Mouse (Mus musculus) cerebellum, adult 2 months (tissue): ENCODE measurements at regions not wholly inside any gene's neighbourhood (a gene's known extent, or its start where the extent isn't known, plus 50 kb on each side); places are given as distances from the start of the nearest gene placed in this dataset.

Source experiments
- DNase-seq, 2 experiments: peaks; one replicate each; pipeline ENCODE4 v3.0.0; 2021
- H3K27ac ChIP-seq: fragments of 200-500 bp; 2 replicates; pipeline ENCODE4 v1.5.1; 2012; ENCODE audit warnings: low read length, control low read depth, inconsistent platforms; ENCODE audit not compliant: insufficient read depth
- H3K27me3 ChIP-seq: fragments of 200-500 bp; 2 replicates; pipeline ENCODE4 v1.6.1; 2012; ENCODE audit warnings: inconsistent platforms, mild to moderate bottlenecking, low read length, moderate library complexity; ENCODE audit not compliant: control insufficient read depth, insufficient read depth
- H3K4me1 ChIP-seq: fragments of 200-500 bp; 2 replicates; pipeline ENCODE4 v1.6.1; 2011; ENCODE audit warnings: low read length; ENCODE audit not compliant: control insufficient read depth, insufficient read depth
- H3K4me3 ChIP-seq: fragments of 200-500 bp; replicated peaks from 2 replicates; pipeline ENCODE3; 2011; ENCODE audit warnings: mild to moderate bottlenecking, low read depth, low read length, control low read depth; ENCODE audit not compliant: insufficient read depth
- CTCF ChIP-seq: fragments of 200-500 bp; IDR thresholded peaks from 2 replicates; pipeline ENCODE4 v1.5.1; 2011; ENCODE audit warnings: low read depth, mild to moderate bottlenecking, control low read depth, low read length, moderate library complexity, borderline replicate concordance; ENCODE audit not compliant: insufficient read depth
- POLR2A ChIP-seq: fragments of 200-500 bp; IDR thresholded peaks from 2 replicates; pipeline ENCODE4 v1.6.1; 2011; ENCODE audit warnings: low read length, control low read depth, borderline replicate concordance; ENCODE audit not compliant: insufficient read depth
- WGBS: fragments of 180-500 bp; shearing (Covaris S2); methylation state at CpG from one replicate; pipeline ENCODE4 v1.1.7; 2018; 5-methylcytosine and 5-hydroxymethylcytosine counted together

- DNase-seq: no peak
- Histone ChIP-seq H3K4me3 (no peak overlapping the region), H3K27ac (no peak overlapping the region), H3K27me3 (no peaks in the 10 kb centered on the region), H3K4me1 (no peaks in the 10 kb centered on the region)
- 47% methylated on average over 18 of the region's 18 CpGs for WGBS
- TF ChIP-seq CTCF (no peak), POLR2A (no peak)
These were observed 744.3 kb upstream of the Arrdc4 start for GRCm38 (mm10) chr7:69493062-69493930.

- WGBS: 43% methylated on average over 16 of the region's 16 CpGs
- no peak overlapping the region for H3K4me3 ChIP-seq
- H3K4me1 ChIP-seq: no peaks in the 10 kb centered on the region
- no peak overlapping the region for H3K27ac ChIP-seq
- no peaks in the 10 kb centered on the region for H3K27me3 ChIP-seq
- TF ChIP-seq POLR2A: no peak
- peak; percentile 77 for TF ChIP-seq CTCF
- peak; percentile 29 to 44 for DNase-seq
These were observed 741.8 kb upstream of the Arrdc4 start for GRCm38 (mm10) chr7:69490566-69491466.

GRCm38 (mm10) chr7:69488630-69489029 is 739.6 kb upstream of the Arrdc4 start:
- Histone ChIP-seq H3K4me1 (no peaks in the 10 kb centered on the region), H3K27me3 (no peaks in the 10 kb centered on the region), H3K27ac (no peak overlapping the region), H3K4me3 (no peak overlapping the region)
- TF ChIP-seq CTCF (no peak), POLR2A (no peak)
- no peak for DNase-seq
- WGBS: 66% methylated on average over 6 of the region's 6 CpGs

- H3K27ac ChIP-seq: no peak overlapping the region
- WGBS: 39% methylated on average over 3 of the region's 3 CpGs
- TF ChIP-seq CTCF (no peak), POLR2A (no peak)
These were observed 738.1 kb upstream of the Arrdc4 start for GRCm38 (mm10) chr7:69487111-69487510.

GRCm38 (mm10) chr7:69484552-69484951 is 735.5 kb upstream of the Arrdc4 start:
- no peak for DNase-seq
- H3K4me3 ChIP-seq: no peak overlapping the region
- H3K27me3 ChIP-seq: no peaks in the 10 kb centered on the region
- H3K27ac ChIP-seq: no peak overlapping the region
- 87% methylated on average over 4 of the region's 4 CpGs for WGBS
- no peaks in the 10 kb centered on the region for H3K4me1 ChIP-seq
- TF ChIP-seq POLR2A (no peak), CTCF (no peak)

More at GRCm38 (mm10) chr7:69487111-69487510, 738.1 kb upstream of the Arrdc4 start:
- no peak for DNase-seq
- no peak overlapping the region for H3K4me3 ChIP-seq
- H3K4me1 ChIP-seq: no peaks in the 10 kb centered on the region
- H3K27me3 ChIP-seq: no peaks in the 10 kb centered on the region
